Mouse (Mus musculus) liver, embryonic 14 days (tissue): ENCODE measurements around the gene S100a8. TPM values are rescaled to one million over a fixed set of nuclear protein-coding genes. Genes with fewer than 3 reads are reported as not detected.

Experiments used
- polyA plus RNA-seq: library from polyadenylated mRNA; depleted of rRNA; stranded (reverse); fragments of >200 nt; gene quantifications from 2 replicates; pipeline ENCODE4 v1.2.3, GENCODE M21; 2012; rRNA removed

S100a8 gene
- 392 and 594 TPM in 2 replicates for polyA plus RNA-seq

GRCm38 (mm10) chr3:90668846-90669245, at the start of gene S100a8:
Gene S100a8 (plus strand): TSS chr3:90668978.

GRCm38 (mm10) chr3:90653717-90654116, 15.1 kb upstream of the S100a8 start, which contains the start of gene S100a7a:
Gene S100a7a (plus strand): TSS chr3:90654017.

GRCm38 (mm10) chr3:90695613-90696012, 26.8 kb downstream of the S100a8 start, which contains the start of gene S100a9:
Gene S100a9 (minus strand): TSS chr3:90695721.

Other genes starting within 250 kb of the S100a8 start
- 11.3 and 13.6 TPM in 2 replicates for gene Ints3, start 235.4 kb upstream of the S100a8 start, polyA plus RNA-seq
- gene Npr1, start 203.1 kb upstream of the S100a8 start, polyA plus RNA-seq: 6.3 and 7.8 TPM in 2 replicates
- 37.2 and 42.0 TPM in 2 replicates for gene Ilf2, start 192.9 kb upstream of the S100a8 start, polyA plus RNA-seq
- 8.8 and 10.6 TPM in 2 replicates for gene Snapin, start 177.9 kb upstream of the S100a8 start, polyA plus RNA-seq
- 53.6 and 54.9 TPM in 2 replicates for gene Chtop, start 159.5 kb upstream of the S100a8 start, polyA plus RNA-seq
- 15.4 and 16.1 TPM in 2 replicates for gene S100a1, start 154.6 kb upstream of the S100a8 start, polyA plus RNA-seq
- gene S100a13, start 154.5 kb upstream of the S100a8 start, polyA plus RNA-seq: 11.2 TPM in 2 replicates
- 0.31 TPM in 1 of 2 replicates, not detected in the other for gene S100a14, start 142.1 kb upstream of the S100a8 start, polyA plus RNA-seq
- gene S100a16, start 131.7 kb upstream of the S100a8 start, polyA plus RNA-seq: 13.0 and 13.2 TPM in 2 replicates
- 0.05 TPM in 1 of 2 replicates, not detected in the other for gene S100a3, start 108.4 kb upstream of the S100a8 start, polyA plus RNA-seq
- gene S100a2, start 78.7 kb upstream of the S100a8 start, polyA plus RNA-seq: not detected in 2 replicates
- not detected in 2 replicates for gene Gm42674, start 67.1 kb upstream of the S100a8 start, polyA plus RNA-seq
- gene S100a4, start 65.2 kb upstream of the S100a8 start, polyA plus RNA-seq: 1.9 and 3.1 TPM in 2 replicates
- gene S100a5, start 60.5 kb upstream of the S100a8 start, polyA plus RNA-seq: not detected in 2 replicates
- 4.5 and 8.3 TPM in 2 replicates for gene S100a6, start 56.1 kb upstream of the S100a8 start, polyA plus RNA-seq
- 0.03 TPM in 1 of 2 replicates, not detected in the other for gene S100a7a, start 15.0 kb upstream of the S100a8 start, polyA plus RNA-seq
- 408 and 596 TPM in 2 replicates for gene S100a9, start 26.7 kb downstream of the S100a8 start, polyA plus RNA-seq
- not detected in 2 replicates for gene Pglyrp4, start 57.9 kb downstream of the S100a8 start, polyA plus RNA-seq
- gene Gm5849, start 108.9 kb downstream of the S100a8 start, polyA plus RNA-seq: not detected in 2 replicates